Mouse (Mus musculus) ES-CJ7 (cell line): Measurements from ENCODE around the gene Pnmt.

Source experiments
- DNase-seq: peaks from one replicate; pipeline ENCODE4 v3.0.0; 2011; ENCODE audit warnings: low read depth, low spot score

Gene Pnmt

GRCm38 (mm10) chr11:98417074-98417473 lies 30.8 kb downstream of the Pnmt start:
- DNase-seq: no peak

DNA sequence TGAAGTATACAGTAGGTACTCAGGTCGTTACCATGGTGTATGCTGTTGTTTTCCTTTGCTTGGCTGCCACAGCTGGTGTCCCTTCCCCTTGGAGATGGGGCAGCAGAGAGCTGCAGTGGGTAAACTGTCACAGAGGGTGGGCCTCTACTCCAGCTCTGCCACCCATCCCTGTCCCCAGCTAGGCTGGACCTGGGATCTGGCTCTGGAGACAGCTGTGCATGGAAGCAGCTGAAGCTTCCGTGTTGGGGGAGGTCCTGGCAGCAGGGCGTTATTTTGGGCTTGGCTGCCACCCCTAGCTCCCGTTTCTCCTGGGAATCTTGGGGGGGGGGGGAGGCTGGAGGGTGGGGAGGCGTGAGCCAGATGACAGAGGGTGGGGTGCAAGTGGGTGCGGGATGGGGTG lies 32.0 kb downstream of the Pnmt start:
- DNase-seq: no peak

GRCm38 (mm10) chr11:98418939-98419547 lies 32.8 kb downstream of the Pnmt start:
- no peak for DNase-seq

GRCm38 (mm10) chr11:98426592-98426991 lies 40.3 kb downstream of the Pnmt start:
- DNase-seq: no peak

GRCm38 (mm10) chr11:98428436-98428835 lies 42.2 kb downstream of the Pnmt start:
- DNase-seq: no peak

DNA sequence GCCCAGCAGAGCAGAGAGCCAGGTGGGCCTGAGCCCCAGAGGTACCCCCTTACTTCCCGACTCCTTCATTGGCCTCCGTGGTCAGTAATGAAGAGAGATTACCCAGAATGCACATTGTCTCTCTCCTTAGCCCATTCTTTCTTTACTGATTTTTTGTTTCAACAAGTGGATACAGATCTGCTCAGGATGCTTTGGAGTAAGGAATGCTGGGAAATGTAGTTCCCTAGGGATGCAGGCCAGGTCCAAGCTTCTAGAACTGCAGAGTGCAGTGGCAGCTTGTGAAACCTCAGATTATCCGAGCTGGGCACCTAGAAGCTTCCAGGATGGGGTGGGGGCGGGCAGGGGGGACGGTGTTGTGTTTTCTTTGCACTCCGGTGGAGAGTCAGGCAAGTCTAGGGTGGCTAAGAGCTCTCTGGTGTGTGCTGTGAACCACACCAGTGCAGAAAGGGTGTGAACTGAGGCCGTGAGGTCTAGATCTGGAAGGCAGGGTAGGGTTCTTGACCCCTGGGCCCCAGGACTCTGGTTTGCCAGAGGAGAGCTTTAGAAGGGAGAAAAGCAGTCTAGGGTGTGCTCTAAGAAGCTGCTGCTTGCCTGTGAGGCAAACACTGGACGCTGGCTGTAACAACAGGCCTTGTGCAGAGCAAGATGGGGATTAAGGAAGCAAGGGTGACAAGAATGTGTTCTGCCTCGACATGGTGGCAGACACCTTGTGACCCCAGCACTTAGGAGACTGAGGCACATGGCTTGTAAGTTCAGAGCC lies 45.7 kb downstream of the Pnmt start:
- no peak for DNase-seq

GRCm38 (mm10) chr11:98435723-98436122 lies 49.5 kb downstream of the Pnmt start:
- no peak for DNase-seq

DNA sequence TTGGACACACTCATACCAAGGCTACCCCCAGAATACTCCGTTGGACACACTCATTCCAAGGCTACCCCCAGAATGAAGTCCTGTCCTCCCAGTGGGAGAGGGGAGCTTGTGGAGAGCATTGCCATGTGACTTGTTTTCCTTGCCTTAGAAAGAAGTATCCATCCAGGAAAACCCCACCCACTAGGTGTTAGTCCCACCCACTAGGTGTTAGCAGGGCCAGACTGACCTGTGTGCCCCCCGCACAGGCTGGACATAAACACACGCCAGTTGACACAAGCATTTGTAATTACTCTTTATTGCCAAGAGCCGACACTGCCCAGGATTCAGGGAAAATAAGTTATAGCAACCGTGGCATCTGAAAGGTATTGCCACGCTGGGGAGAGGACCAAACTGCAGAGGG lies 51.2 kb downstream of the Pnmt start:
- DNase-seq: no peak
